Comparison of ENCODE assay signal across 28 mouse cellular contexts in genomic region chr5:30721935-30722334, GRCm38 (mm10). TPM values are rescaled to one million over a fixed set of nuclear protein-coding genes. Genes with fewer than 3 reads are reported as not detected.
A peak's percentile ranks its signal among the peaks of the same experiment; 100 is the strongest.
DNase-seq lines count a peak whose midpoint lies in the region; TF ChIP-seq lines count a peak whose summit lies in the region.
"Had no signal": no experiment of that assay in that cellular context is flagged by ENCODE, and none has a peak within 500 bp of the region (broad histone marks: within the 10 kb centered on the region; RNA-seq: fewer than 3 reads in every experiment).

No protein-coding gene starts in this region.

- WGBS in limb, embryonic 10.5 days, result 91% methylated on average over 8 of the region's 8 CpGs

- H3K27ac ChIP-seq in layer of hippocampus, adult 2 months, result no peak overlapping the region
- H3K27ac ChIP-seq in limb, embryonic 10.5 days, result no peak overlapping the region
- H3K27ac ChIP-seq: embryonic facial prominence, embryonic 10.5 days; embryonic facial prominence, embryonic 13.5 days; forebrain, embryonic 12.5 days; forebrain, embryonic 15.5 days; heart, adult 2 months; heart, embryonic 10.5 days; heart, embryonic 13.5 days; hindbrain, embryonic 14.5 days; hindbrain, postnatal 0 days had no signal

- H3K4me1 ChIP-seq in limb, embryonic 10.5 days, result no peaks in the 10 kb centered on the region
- H3K4me1 ChIP-seq: embryonic facial prominence, embryonic 13.5 days; heart, embryonic 10.5 days; heart, embryonic 13.5 days had no signal

- no peaks in the 10 kb centered on the region for H3K27me3 ChIP-seq in limb, embryonic 10.5 days (ENCODE audit: low read depth, poor library complexity, severe bottlenecking)
- H3K27me3 ChIP-seq: embryonic facial prominence, embryonic 13.5 days; forebrain, embryonic 12.5 days; forebrain, embryonic 15.5 days; heart, embryonic 13.5 days had no signal

- H3K4me3 ChIP-seq in layer of hippocampus, adult 2 months, result no peak overlapping the region
- H3K4me3 ChIP-seq in limb, embryonic 10.5 days, result no peak overlapping the region
- H3K4me3 ChIP-seq: embryonic facial prominence, embryonic 10.5 days; embryonic facial prominence, embryonic 13.5 days; erythroblast, embryonic 14.5 days; forebrain, embryonic 12.5 days; forebrain, embryonic 15.5 days; heart, adult 2 months; heart, embryonic 10.5 days; heart, embryonic 13.5 days had no signal

- no peaks in the 10 kb centered on the region for H3K9me3 ChIP-seq in limb, embryonic 10.5 days (replicated peaks)
- H3K9me3 ChIP-seq: embryonic facial prominence, embryonic 10.5 days; embryonic facial prominence, embryonic 13.5 days; forebrain, embryonic 12.5 days; forebrain, embryonic 15.5 days; heart, embryonic 10.5 days; heart, embryonic 13.5 days had no signal

- peak; percentile 22 to 42 for DNase-seq in layer of hippocampus, adult 2 months (ENCODE audit: low spot score in 2 of 2)
- DNase-seq in layer of hippocampus, postnatal 14 days (ENCODE audit: low spot score in 2 of 2), result no peak
- DNase-seq in right cerebral cortex, postnatal 10 days (ENCODE audit: low spot score in 2 of 2), result peak; percentile 43 to 66
- no peak for DNase-seq in right cerebral cortex, adult 18-20 months
- peak; percentile 31 to 33 for DNase-seq in layer of hippocampus, postnatal 10 days (ENCODE audit: low spot score in 2 of 2)
- no peak for DNase-seq in limb, embryonic 10.5 days (ENCODE audit: low spot score)
- DNase-seq: adrenal gland, adult 8-10 months; adrenal gland, postnatal 25 days; cerebellum, adult 2 months; cerebellum, adult 9-11 months; cerebellum, postnatal 36 days; embryo, embryonic 11 days; gastrocnemius, postnatal 25 days; heart, adult 2 months; heart, postnatal 14 days; heart, postnatal 4 days had no signal

- no peaks in the 10 kb centered on the region for H3K36me3 ChIP-seq in limb, embryonic 10.5 days
- H3K36me3 ChIP-seq: embryonic facial prominence, embryonic 13.5 days; heart, embryonic 13.5 days had no signal

- TF ChIP-seq CTCF in layer of hippocampus, adult 2 months (conservative IDR thresholded peaks at IDR 0.05), result no peak

RNA-seq across cellular contexts. Expression of gene Dpysl5, which starts 10.6 kb away (rescaled TPM):
- total RNA-seq in layer of hippocampus, adult 2 months (2021), result 10 to 100 TPM; 30.1 to 30.7 TPM
- 100 to 1,000 TPM; 114 to 115 TPM for total RNA-seq in layer of hippocampus, postnatal 14 days (2021)
- total RNA-seq in layer of hippocampus, postnatal 10 days (2021), result 100 to 1,000 TPM; 321 to 327 TPM
- 4.3 and 4.9 TPM in 2 replicates for polyA plus RNA-seq in limb, embryonic 10.5 days (2016; fragmentation: Nextera tagmentation; extraction: Ambion mirVana)
- total RNA-seq: MEL had no signal
- polyA plus RNA-seq: activated CD4-positive, CD25-positive, alpha-beta regulatory T cell, adult 4 months; CD4-positive, CD25-positive, alpha-beta regulatory T cell, adult 4 months; erythroblast, embryonic 14.5 days had no signal

RNA-seq across cellular contexts. Expression of gene Cenpa, which starts 55.4 kb away (rescaled TPM):
- 1 to 10 TPM; 3.7 to 7.1 TPM for total RNA-seq in layer of hippocampus, adult 2 months (2021)
- total RNA-seq in layer of hippocampus, postnatal 14 days (2021), result 1 to 10 TPM; 4.8 to 5.5 TPM
- 10 to 100 TPM in 1 of 2 experiments, 1 to 10 TPM in 1; 9.3 to 10.4 TPM for total RNA-seq in layer of hippocampus, postnatal 10 days (2021)
- polyA plus RNA-seq in limb, embryonic 10.5 days (2016; fragmentation: Nextera tagmentation; extraction: Ambion mirVana), result 508 and 523 TPM in 2 replicates

Comparison
In these comparisons a context has a peak if more than half of its experiments do, and no peak if none do; other contexts are left out.
1. DNase-seq: peak in layer of hippocampus, adult 2 months (2 of 2), right cerebral cortex, postnatal 10 days (2 of 2) and layer of hippocampus, postnatal 10 days (2 of 2); none in layer of hippocampus, postnatal 14 days (0 of 2), right cerebral cortex, adult 18-20 months (single experiment) and limb, embryonic 10.5 days (single experiment).